Mouse (Mus musculus): ENCODE results near the gene Ap5z1.

Ap5z1 gene

GRCm38 (mm10) chr5:142439911-142440432 is 23.8 kb upstream of the Ap5z1 start:
- no peak for DNase-seq (ENCODE audit: low spot score in 2 of 2)

GRCm38 (mm10) chr5:142440451-142441147 is 23.1 kb upstream of the Ap5z1 start:
- DNase-seq (ENCODE audit: low spot score in 2 of 2) = peak; percentile 44 to 60

DNA sequence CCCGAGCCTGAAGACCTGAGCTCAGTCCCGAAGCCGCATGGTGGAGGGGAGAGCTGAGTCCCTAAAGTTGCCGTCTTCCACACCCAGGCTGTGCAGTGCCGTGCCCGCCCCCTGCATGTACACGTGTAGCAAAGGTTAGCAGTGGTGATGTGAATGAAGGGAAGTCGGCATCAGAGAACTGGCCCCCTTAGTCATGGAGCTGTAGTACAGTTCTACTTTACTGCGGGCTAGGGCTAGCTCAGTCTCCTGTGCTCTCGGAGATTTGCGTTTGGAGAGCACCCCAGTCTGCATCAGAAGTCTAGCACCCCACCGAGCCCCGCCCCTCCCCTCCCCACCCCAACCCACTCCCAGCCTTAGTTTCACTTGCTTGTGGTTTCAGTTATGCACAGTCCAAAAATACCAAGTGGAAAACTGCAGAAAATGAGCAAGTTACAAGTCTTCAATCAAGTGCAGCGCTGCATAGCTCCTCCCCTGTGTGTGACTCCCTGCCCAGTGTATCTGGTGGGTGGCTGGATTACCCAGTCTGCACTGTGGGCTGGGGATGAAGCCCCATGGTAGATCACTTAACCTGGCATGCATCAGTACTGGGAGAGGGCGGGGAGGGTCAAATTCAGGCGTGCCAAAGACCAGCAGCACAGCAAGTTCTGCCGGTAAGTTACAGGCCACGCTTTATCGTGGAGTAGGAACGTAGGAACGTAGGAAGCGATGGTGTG is 22.3 kb upstream of the Ap5z1 start:
- DNase-seq (ENCODE audit: low spot score in 2 of 2) = no peak

DNA sequence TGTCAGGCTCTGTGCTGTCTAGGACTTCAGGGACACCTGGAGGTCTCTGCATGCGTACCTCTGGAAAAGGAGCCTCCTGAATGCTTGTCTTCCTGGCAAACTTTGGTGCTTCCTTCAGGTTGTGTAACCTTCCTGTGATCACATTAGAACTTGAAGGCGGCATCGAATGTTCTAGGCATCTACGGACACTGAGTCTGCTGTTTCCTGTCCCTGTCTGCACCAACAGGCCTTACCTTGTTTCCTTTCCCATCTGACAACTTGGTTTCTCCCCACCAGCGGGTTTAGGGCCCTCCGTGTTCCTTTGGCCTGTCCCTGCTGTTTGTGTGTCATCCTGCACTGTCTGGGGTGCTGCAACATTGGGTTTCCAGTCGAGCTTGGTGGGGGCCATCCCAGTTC is 21.7 kb upstream of the Ap5z1 start:
- no peak for DNase-seq (ENCODE audit: low spot score in 2 of 2)

DNA sequence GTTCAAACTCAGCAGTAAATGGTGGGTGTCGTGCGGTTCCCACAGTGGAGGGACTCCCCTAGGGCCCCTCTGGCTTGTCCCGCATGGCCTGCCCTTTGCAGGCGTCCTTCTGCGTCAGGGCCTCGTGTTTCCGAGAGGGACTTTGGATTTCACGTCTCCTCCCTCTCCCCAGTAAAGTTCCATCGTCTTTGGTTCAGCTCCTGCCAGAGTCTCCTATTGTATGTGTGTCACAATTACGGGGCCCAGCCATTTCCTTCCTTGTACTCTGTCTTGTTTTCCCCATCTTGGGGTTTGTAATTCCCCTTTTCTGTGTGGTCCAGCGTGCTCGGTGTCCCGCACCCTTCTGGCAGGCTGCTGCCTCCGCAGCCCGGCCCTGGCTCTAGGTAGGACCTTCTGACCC is 20.2 kb upstream of the Ap5z1 start:
- no peak for DNase-seq (ENCODE audit: low spot score in 2 of 2)

GRCm38 (mm10) chr5:142443994-142444393 is 19.8 kb upstream of the Ap5z1 start:
- DNase-seq (ENCODE audit: low spot score in 2 of 2) = no peak

DNA sequence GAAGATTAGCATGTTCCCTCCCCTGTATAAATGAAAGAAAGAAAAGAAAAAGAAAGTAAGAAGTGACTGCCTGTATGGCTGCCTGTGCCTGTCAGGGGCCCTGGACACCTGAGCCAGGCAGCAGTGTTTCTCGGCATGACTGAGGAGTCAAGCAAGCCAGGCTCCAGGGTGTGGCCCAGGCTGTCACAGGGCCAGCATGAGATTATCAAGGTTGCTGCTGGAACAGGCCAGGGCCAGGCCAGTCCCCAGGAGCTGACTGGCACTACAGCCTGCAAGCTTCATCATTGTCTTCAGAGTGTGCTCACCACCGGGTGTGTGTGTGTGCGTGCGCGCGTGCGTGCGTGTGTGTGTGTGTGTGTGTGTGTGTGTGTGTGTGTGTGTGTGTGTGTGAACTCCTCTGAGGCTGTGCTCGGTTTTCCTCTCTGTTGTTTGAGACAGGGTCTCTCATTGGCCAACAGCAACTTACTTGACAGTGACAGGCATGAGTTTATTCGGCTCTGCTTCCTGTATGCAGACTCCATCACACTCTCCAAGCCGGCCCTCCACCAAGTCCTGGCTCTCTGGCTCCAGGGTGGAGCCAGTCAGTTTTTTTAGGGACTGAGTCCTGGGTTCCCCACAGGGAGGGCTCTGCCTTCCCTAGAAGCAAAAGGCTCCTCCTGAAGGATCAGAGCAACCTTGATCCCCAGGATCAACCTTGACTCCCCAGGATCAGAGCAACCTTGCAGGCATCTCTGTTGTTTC is 18.8 kb upstream of the Ap5z1 start:
- DNase-seq (ENCODE audit: low spot score in 2 of 2) = no peak

DNA sequence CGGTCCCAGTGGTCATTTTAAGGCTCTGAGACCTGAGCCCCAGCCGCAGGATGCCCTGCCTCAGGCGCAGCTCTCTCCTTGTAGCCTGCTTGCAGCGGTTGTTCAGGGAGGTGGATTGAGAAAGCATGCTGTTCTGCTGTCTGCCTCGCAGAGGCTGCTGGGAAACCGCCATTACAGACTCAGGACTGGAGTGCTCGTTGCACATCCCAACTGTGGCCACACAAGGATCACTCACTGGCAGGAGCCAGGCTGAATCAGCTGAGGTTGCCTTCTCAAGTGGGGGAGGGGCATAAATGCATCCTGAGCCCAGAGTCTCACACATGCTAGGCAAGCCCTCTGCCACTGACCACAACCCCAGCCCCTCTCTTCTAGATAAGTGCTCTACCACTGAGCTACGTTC is 18.0 kb upstream of the Ap5z1 start:
- no peak for DNase-seq (ENCODE audit: low spot score in 2 of 2)

GRCm38 (mm10) chr5:142448076-142448475 is 15.7 kb upstream of the Ap5z1 start:
- DNase-seq (ENCODE audit: low spot score in 2 of 2) = peak; percentile 80 to 91

- no peak for DNase-seq (ENCODE audit: low spot score in 2 of 2)
These were observed 15.1 kb upstream of the Ap5z1 start for GRCm38 (mm10) chr5:142448623-142449022.

DNA sequence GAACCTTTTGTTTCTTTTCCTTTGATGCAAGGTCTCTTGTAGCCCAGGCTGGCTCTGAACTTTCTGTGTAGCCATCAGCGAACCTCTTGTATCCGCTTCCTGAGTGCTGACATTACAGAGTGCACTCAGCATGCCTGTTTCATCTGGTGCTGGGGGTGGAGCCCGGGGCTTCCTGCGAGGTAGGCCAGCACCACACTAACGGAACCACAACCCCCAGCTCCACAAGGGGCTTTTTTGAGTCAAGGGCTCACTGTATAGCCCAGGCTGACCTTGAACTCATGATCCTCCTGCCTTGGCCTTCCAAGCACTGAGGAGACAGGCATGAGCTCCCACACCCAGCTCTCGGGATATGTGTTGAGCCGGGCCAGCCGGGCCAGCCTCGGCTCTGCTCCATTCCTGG is 12.9 kb upstream of the Ap5z1 start:
- no peak for DNase-seq (ENCODE audit: low spot score in 2 of 2)

DNA sequence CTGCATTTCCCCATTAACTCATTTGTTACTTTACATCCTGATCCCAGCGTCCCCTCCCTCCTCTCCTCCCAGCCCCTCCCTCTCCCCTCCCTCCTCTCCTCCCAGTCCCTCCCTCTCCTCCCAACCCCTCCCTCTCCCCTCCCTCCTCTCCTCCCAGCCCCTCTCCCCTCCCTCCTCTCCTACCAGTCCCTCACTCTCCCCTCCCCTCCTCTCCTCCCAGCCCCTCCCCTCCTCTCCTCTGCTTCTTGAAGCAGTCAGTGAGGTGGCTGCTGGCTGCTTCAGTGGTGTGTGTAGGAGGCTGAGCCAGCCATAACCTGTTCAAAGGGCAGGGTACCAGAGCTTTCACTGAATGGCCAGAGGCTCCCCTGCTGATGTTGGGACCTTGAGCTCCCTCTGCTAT is 12.0 kb upstream of the Ap5z1 start:
- DNase-seq (ENCODE audit: low spot score in 2 of 2) = no peak

- DNase-seq (ENCODE audit: low spot score in 2 of 2) = no peak
These were observed 10.0 kb upstream of the Ap5z1 start for GRCm38 (mm10) chr5:142453742-142454141.

DNA sequence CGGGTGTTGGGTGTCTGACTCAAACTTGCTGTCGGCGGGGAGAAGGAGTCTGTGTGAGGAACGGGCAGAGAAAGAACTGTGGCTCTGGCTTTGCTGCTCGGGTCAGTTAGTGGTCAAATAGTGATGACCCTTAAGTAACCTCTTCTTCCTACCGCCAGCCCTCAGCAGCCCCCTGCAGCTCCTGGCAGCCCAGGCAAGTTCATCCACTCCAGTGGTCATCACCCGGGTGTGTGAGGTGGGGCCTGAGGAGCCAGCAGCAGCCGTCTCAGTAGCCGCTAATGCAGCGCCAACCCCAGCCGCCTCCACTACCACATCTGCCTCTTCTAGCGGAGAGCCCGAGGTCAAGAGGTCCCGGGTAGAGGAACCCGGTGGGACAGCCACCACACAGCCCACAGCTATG is 7.4 kb upstream of the Ap5z1 start:
- DNase-seq (ENCODE audit: low spot score in 2 of 2) = no peak

GRCm38 (mm10) chr5:142457345-142457744 is 6.4 kb upstream of the Ap5z1 start:
- no peak for DNase-seq (ENCODE audit: low spot score in 2 of 2)

GRCm38 (mm10) chr5:142458791-142459557 is 4.8 kb upstream of the Ap5z1 start:
- no peak for DNase-seq (ENCODE audit: low spot score in 2 of 2)

DNA sequence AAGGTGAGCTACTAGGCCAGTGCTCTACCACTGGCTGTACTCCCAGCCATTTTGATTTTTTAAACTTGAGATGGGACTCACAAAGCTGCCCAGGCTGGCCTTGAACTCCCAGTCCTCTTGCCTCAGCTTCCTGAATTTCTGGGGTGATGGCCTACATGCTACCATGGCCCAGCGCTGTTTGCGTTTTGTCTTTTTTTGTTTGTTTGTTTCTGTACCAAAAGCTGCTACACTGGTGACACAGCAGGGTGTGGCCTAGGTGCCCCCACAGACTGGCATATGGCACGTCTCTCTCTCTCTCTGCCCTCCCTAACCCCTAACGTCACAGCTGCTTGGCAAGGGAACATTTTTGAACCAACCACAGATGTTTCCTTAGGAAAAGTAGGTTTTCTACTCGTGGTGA is 3.9 kb upstream of the Ap5z1 start:
- no peak for DNase-seq (ENCODE audit: low spot score in 2 of 2)

DNA sequence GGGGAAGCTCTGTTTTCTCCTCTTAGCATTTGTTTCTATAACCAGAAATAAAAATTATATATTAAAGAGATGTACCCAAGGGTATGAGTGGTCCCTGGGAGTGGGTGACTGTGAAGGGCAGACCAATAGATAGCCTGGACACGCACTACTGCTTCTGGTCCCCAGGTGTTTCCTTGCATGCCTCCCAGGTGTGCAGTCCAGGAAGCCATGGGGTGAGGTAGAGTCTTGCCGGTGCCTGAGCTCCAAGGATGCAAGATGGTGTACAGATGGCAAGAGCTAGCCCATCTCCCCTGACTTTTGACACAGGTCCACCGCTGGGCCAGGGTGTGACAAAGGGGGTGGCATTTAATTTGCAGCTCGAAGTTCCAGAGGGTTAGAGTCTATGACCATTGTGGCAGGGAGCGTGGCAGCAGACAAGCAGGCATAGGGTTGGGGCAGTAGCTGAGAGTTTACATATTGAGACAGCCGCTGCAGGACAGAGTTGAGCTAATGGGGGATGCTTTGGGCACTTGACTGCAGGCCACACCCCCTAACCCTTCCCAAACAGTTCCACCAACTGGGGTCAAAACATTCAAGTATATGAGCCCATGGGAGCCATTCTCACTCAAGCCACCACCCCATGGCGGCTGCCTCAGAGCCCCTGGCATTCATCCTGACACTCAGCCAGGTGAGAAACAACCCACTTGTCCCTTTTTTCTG is 1.7 kb upstream of the Ap5z1 start:
- no peak for DNase-seq (ENCODE audit: low spot score in 2 of 2)

- DNase-seq (ENCODE audit: low spot score in 2 of 2) = no peak
These were observed 1.1 kb upstream of the Ap5z1 start for GRCm38 (mm10) chr5:142462641-142462948.

DNA sequence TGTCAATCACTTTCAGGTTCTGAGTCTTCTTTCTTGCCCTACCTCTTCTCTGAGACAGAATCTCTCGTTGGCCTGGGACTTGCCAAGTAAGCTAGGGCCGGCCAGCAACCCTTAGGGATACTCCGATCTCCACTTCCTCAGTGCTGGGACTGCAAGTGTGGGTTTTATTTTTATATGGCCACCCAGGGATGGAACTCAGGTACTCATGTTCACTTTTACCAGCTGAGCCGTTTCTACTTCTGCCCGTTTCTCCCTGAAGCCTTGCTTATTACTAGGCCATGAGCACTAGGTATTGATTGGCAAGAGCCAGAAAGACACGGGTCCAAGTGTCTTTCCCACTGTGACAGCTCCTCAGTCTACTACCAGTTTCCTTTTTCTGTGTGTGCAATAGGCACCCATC is 733 bp upstream of the Ap5z1 start:
- no peak for DNase-seq (ENCODE audit: low spot score in 2 of 2)

DNA sequence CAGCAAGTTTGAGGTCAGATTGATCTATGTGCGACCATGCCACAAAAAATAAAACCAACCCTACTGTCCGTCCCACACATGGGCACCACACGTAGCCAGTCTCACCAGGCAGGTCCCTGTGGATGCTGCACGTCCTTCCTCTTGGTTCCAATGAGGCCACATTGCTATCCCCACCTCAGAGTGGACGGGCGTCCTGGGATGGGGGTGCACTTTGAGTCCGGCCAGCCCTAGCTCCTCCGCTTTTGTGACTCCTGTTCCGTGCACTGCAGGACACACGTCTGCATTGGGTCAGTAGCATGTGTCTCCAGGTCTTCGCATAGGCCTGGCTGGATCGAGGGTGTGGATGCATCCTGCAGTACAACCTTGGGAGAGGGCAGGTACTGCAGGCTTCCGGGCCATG is 4.6 kb downstream of the Ap5z1 start:
- no peak for DNase-seq (ENCODE audit: low spot score in 2 of 2)

All from frontal cortex, postnatal 14 days (tissue).